Mouse (Mus musculus) CH12.LX (cell line): ENCODE measurements around the gene Cox11. TPM values are rescaled to one million over a fixed set of nuclear protein-coding genes. Genes with fewer than 3 reads are reported as not detected.

Experiments used
- DNase-seq: peaks from one replicate; pipeline ENCODE4 v3.0.0-alpha.2; 2013; ENCODE audit errors: extremely low read depth
- H3K27ac ChIP-seq: 2 replicates; pipeline ENCODE4 v1.5.1; 2012; ENCODE audit warnings: low read depth, mild to moderate bottlenecking, control low read depth, moderate library complexity; ENCODE audit not compliant: insufficient read depth
- H3K27me3 ChIP-seq: replicated peaks from 2 replicates; pipeline ENCODE3; 2012; ENCODE audit warnings: inconsistent platforms
- H3K36me3 ChIP-seq, 2 experiments: replicated peaks in 1 of 2; 2 replicates each; pipeline versions ENCODE3 to v1.6.1; 2012; ENCODE audit warnings: inconsistent platforms in 1 of 2, low read length in 1 of 2, mild to moderate bottlenecking in 1 of 2, mixed read lengths in 1 of 2, moderate library complexity in 1 of 2; ENCODE audit not compliant: control insufficient read depth in 1 of 2, insufficient read depth in 1 of 2
- H3K4me1 ChIP-seq, 2 experiments: 2 replicates each; pipeline ENCODE4 v1.6.1; 2012; ENCODE audit warnings: inconsistent platforms in 1 of 2, moderate library complexity in 1 of 2; ENCODE audit not compliant: insufficient read depth in 2 of 2, control insufficient read depth in 1 of 2
- H3K4me2 ChIP-seq: 2 replicates; pipeline ENCODE4 v1.6.1; 2012; ENCODE audit warnings: low read depth, mild to moderate bottlenecking, control low read depth; ENCODE audit not compliant: poor library complexity, insufficient read depth, severe bottlenecking
- H3K4me3 ChIP-seq, 3 experiments: fragments of 150-350 bp in 1 of 3; sonication (generic) in 1 of 3; replicated peaks in 1 of 3; 2 replicates each; pipeline versions ENCODE3 to v1.5.1; 2011 to 2012; ENCODE audit warnings: low read depth in 2 of 3, low read length in 2 of 3, mild to moderate bottlenecking in 2 of 3, moderate library complexity in 2 of 3, control low read depth in 1 of 3, improper control_type of control experiment in 1 of 3, inconsistent platforms in 1 of 3, mixed read lengths in 1 of 3; ENCODE audit not compliant: poor library complexity in 1 of 3
- H3K79me2 ChIP-seq: replicated peaks from 2 replicates; pipeline ENCODE4 v1.6.1; 2012; ENCODE audit warnings: mild to moderate bottlenecking, moderate library complexity; ENCODE audit not compliant: control insufficient read depth, poor library complexity, insufficient read depth, severe bottlenecking; ENCODE audit errors: extremely low read depth
- H3K9ac ChIP-seq: 2 replicates; pipeline ENCODE4 v1.6.1; 2012; ENCODE audit warnings: low read depth, mild to moderate bottlenecking, control low read depth, moderate library complexity; ENCODE audit not compliant: insufficient read depth
- H3K9me3 ChIP-seq: replicated peaks from 2 replicates; pipeline ENCODE3; 2012; ENCODE audit warnings: low read length, inconsistent platforms, mixed read lengths
- EP300 ChIP-seq: IDR thresholded peaks from 2 replicates; pipeline ENCODE4 v1.6.1; 2011; ENCODE audit warnings: low read length, improper control_type of control experiment
- MAFK ChIP-seq: IDR thresholded peaks from 2 replicates; pipeline ENCODE4 v1.6.1; 2011; ENCODE audit warnings: low read length, improper control_type of control experiment; ENCODE audit not compliant: insufficient replicate concordance
- MEF2A ChIP-seq: IDR thresholded peaks from 2 replicates; pipeline ENCODE4 v1.6.1; 2014; ENCODE audit warnings: low read depth, mild to moderate bottlenecking, inconsistent platforms, low read length, improper control_type of control experiment, borderline replicate concordance
- UBTF ChIP-seq: IDR thresholded peaks from 2 replicates; pipeline ENCODE4 v1.6.1; 2012; ENCODE audit warnings: low read depth, mild to moderate bottlenecking, inconsistent platforms, low read length, improper control_type of control experiment, moderate library complexity
- dilution Hi-C: fragments of 300-500 bp; cut with MboI; formaldehyde crosslinking; loops from 2 replicates; pipeline ENCODE4 v1.14.3; 2020; ENCODE audit warnings: low sequenced_read_pairs; ENCODE audit not compliant: extremely low pct_unique_long_range_greater_than_20kb, extremely low pct_ligation_motif_present
- in situ Hi-C: fragments of 300-500 bp; cut with MboI; formaldehyde crosslinking; loops from 3 replicates; pipeline ENCODE4 v1.14.3; 2019; ENCODE audit warnings: low sequenced_read_pairs, low pct_ligation_motif_present, low pct_unique_long_range_greater_than_20kb, mixed read lengths
- polyA plus RNA-seq: library from polyadenylated mRNA; unstranded; fragments of >175 nt; gene quantifications from 2 replicates; pipeline ENCODE4 v1.2.1, GENCODE M21; 2012; ENCODE audit warnings: low read depth; ENCODE audit not compliant: insufficient read length
- total RNA-seq, 2 experiments: library from RNA; depleted of rRNA; stranded (reverse); fragments of 300-350 nt in 1 of 2; fragments of >200 nt in 1 of 2; gene quantifications; 2 replicates each; pipeline ENCODE4 v1.2.3; 2012 to 2014

The Cox11 gene
- total and polyA plus RNA-seq, 3 experiments: 43.2 to 64.3 (median 61.4) TPM

- Histone ChIP-seq H3K9ac (no peak overlapping the region), H3K9me3 (no peaks in the 10 kb centered on the region), H3K79me2 (no peaks in the 10 kb centered on the region), H3K27ac (no peak overlapping the region), H3K27me3 (peaks cover 30% of the 10 kb centered on the region), H3K4me1 (peaks cover 0 to 2% of the 10 kb centered on the region in 2 experiments; a peak in 1 of 4 replicates), H3K4me2 (no peak overlapping the region), H3K36me3 (no peaks in the 10 kb centered on the region), H3K4me3 (no peak overlapping the region)
- TF ChIP-seq EP300: no peak
- no peak for TF ChIP-seq UBTF
- TF ChIP-seq MEF2A: no peak
- no peak for TF ChIP-seq MAFK
- DNase-seq: no peak
- in situ Hi-C loops (no loop called here), dilution Hi-C loops (no loop called here)
These were observed 56.2 kb downstream of the Cox11 start for GRCm38 (mm10) chr11:90694206-90694605.

Other genes with a start within 250 kb of the Cox11 start
- gene Hlf, start 247.3 kb upstream of the Cox11 start, total RNA-seq (2012; rRNA removed): 0.04 TPM in 1 of 2 replicates, not detected in the other
- gene Hlf, start 247.3 kb upstream of the Cox11 start, total RNA-seq (2014; rRNA removed): 0.05 and 0.08 TPM in 2 replicates
- 0.22 and 0.36 TPM in 2 replicates for gene Hlf, start 247.3 kb upstream of the Cox11 start, polyA plus RNA-seq
- 5.2 and 5.6 TPM in 2 replicates for gene Stxbp4, start 89 bp upstream of the Cox11 start, total RNA-seq (2012; rRNA removed)
- gene Stxbp4, start 89 bp upstream of the Cox11 start, total RNA-seq (2014; rRNA removed): 3.7 and 3.9 TPM in 2 replicates
- 4.6 and 5.9 TPM in 2 replicates for gene Stxbp4, start 89 bp upstream of the Cox11 start, polyA plus RNA-seq
- gene Tom1l1, start 50.2 kb downstream of the Cox11 start, total RNA-seq (2012; rRNA removed): 0.25 and 0.42 TPM in 2 replicates
- not detected in 2 replicates for gene Tom1l1, start 50.2 kb downstream of the Cox11 start, total RNA-seq (2014; rRNA removed)
- gene Tom1l1, start 50.2 kb downstream of the Cox11 start, polyA plus RNA-seq: 4.2 and 4.9 TPM in 2 replicates